Mouse (Mus musculus): Measurements from ENCODE around the gene Ldlrad2. TPM values are rescaled to one million over a fixed set of nuclear protein-coding genes. Genes with fewer than 3 reads are reported as not detected.

Ldlrad2 gene
- total RNA-seq, 1 experiment from 2014 or later: not detected

- peak; percentile 49 to 82; a peak in 3 of 4 replicates for ATAC-seq (replicated peaks in 1 of 2; ENCODE audit: insufficient read depth in 1 of 2, low FRiP score in 2 of 2, low TSS enrichment in 1 of 2, low read depth in 1 of 2, poor library complexity in 2 of 2, severe bottlenecking in 2 of 2)
These were observed 3.9 kb upstream of the Ldlrad2 start for GRCm38 (mm10) chr4:137578181-137578845.

GRCm38 (mm10) chr4:137577486-137577885, 3.1 kb upstream of the Ldlrad2 start:
- no peak for ATAC-seq (replicated peaks in 1 of 2; ENCODE audit: insufficient read depth in 1 of 2, low FRiP score in 2 of 2, low TSS enrichment in 1 of 2, low read depth in 1 of 2, poor library complexity in 2 of 2, severe bottlenecking in 2 of 2)

GRCm38 (mm10) chr4:137569873-137570272, 4.5 kb downstream of the Ldlrad2 start:
- ATAC-seq (replicated peaks in 1 of 2; ENCODE audit: insufficient read depth in 1 of 2, low FRiP score in 2 of 2, low TSS enrichment in 1 of 2, low read depth in 1 of 2, poor library complexity in 2 of 2, severe bottlenecking in 2 of 2): no peak

- ATAC-seq (replicated peaks in 1 of 2; ENCODE audit: insufficient read depth in 1 of 2, low FRiP score in 2 of 2, low TSS enrichment in 1 of 2, low read depth in 1 of 2, poor library complexity in 2 of 2, severe bottlenecking in 2 of 2): no peak
These were observed 17.6 kb downstream of the Ldlrad2 start for GRCm38 (mm10) chr4:137556673-137557210.

- ATAC-seq (replicated peaks in 1 of 2; ENCODE audit: insufficient read depth in 1 of 2, low FRiP score in 2 of 2, low TSS enrichment in 1 of 2, low read depth in 1 of 2, poor library complexity in 2 of 2, severe bottlenecking in 2 of 2): no peak
These were observed 20.9 kb downstream of the Ldlrad2 start for GRCm38 (mm10) chr4:137553466-137553865.

GRCm38 (mm10) chr4:137546003-137546525, 28.3 kb downstream of the Ldlrad2 start:
- ATAC-seq (replicated peaks in 1 of 2; ENCODE audit: insufficient read depth in 1 of 2, low FRiP score in 2 of 2, low TSS enrichment in 1 of 2, low read depth in 1 of 2, poor library complexity in 2 of 2, severe bottlenecking in 2 of 2): 0 out of 4 replicates have a peak, but pooled peaks have one; percentile 43 to 46

GRCm38 (mm10) chr4:137545568-137545967, 28.8 kb downstream of the Ldlrad2 start:
- no peak for ATAC-seq (replicated peaks in 1 of 2; ENCODE audit: insufficient read depth in 1 of 2, low FRiP score in 2 of 2, low TSS enrichment in 1 of 2, low read depth in 1 of 2, poor library complexity in 2 of 2, severe bottlenecking in 2 of 2)

GRCm38 (mm10) chr4:137542968-137543367, 31.4 kb downstream of the Ldlrad2 start:
- ATAC-seq (replicated peaks in 1 of 2; ENCODE audit: insufficient read depth in 1 of 2, low FRiP score in 2 of 2, low TSS enrichment in 1 of 2, low read depth in 1 of 2, poor library complexity in 2 of 2, severe bottlenecking in 2 of 2): no peak

- no peak for ATAC-seq (replicated peaks in 1 of 2; ENCODE audit: insufficient read depth in 1 of 2, low FRiP score in 2 of 2, low TSS enrichment in 1 of 2, low read depth in 1 of 2, poor library complexity in 2 of 2, severe bottlenecking in 2 of 2)
These were observed 34.0 kb downstream of the Ldlrad2 start for GRCm38 (mm10) chr4:137540356-137540755.

- ATAC-seq (replicated peaks in 1 of 2; ENCODE audit: insufficient read depth in 1 of 2, low FRiP score in 2 of 2, low TSS enrichment in 1 of 2, low read depth in 1 of 2, poor library complexity in 2 of 2, severe bottlenecking in 2 of 2): no peak
These were observed 46.5 kb downstream of the Ldlrad2 start for GRCm38 (mm10) chr4:137527872-137528271.

- no peak for ATAC-seq (replicated peaks in 1 of 2; ENCODE audit: insufficient read depth in 1 of 2, low FRiP score in 2 of 2, low TSS enrichment in 1 of 2, low read depth in 1 of 2, poor library complexity in 2 of 2, severe bottlenecking in 2 of 2)
These were observed 47.0 kb downstream of the Ldlrad2 start for GRCm38 (mm10) chr4:137527368-137527767.

GRCm38 (mm10) chr4:137525426-137525825, 48.9 kb downstream of the Ldlrad2 start:
- ATAC-seq (replicated peaks in 1 of 2; ENCODE audit: insufficient read depth in 1 of 2, low FRiP score in 2 of 2, low TSS enrichment in 1 of 2, low read depth in 1 of 2, poor library complexity in 2 of 2, severe bottlenecking in 2 of 2): no peak

Other genes with a start within 250 kb of the Ldlrad2 start
- gene Cdc42, start 216.8 kb downstream of the Ldlrad2 start, total RNA-seq (2017): 486 and 545 TPM in 2 replicates
- not detected in 2 replicates for gene Cela3a, start 164.8 kb downstream of the Ldlrad2 start, total RNA-seq (2017)
- not detected in 2 replicates for gene Cela3b, start 144.0 kb downstream of the Ldlrad2 start, total RNA-seq (2017)
- not detected in 2 replicates for gene 1700013G24Rik, start 121.3 kb downstream of the Ldlrad2 start, total RNA-seq (2017)
- not detected in 2 replicates for gene Hspg2, start 105.8 kb downstream of the Ldlrad2 start, total RNA-seq (2017)
- gene Usp48, start 19.2 kb upstream of the Ldlrad2 start, total RNA-seq (2017): 140 and 171 TPM in 2 replicates
- 1.8 and 7.0 TPM in 2 replicates for gene Rap1gap, start 90.2 kb upstream of the Ldlrad2 start, total RNA-seq (2017)
- not detected in 2 replicates for gene Alpl, start 221.8 kb upstream of the Ldlrad2 start, total RNA-seq (2017)